Mouse (Mus musculus): ENCODE measurements around the gene Prss28. TPM values are rescaled to one million over a fixed set of nuclear protein-coding genes. Genes with fewer than 3 reads are reported as not detected.

The Prss28 gene
- polyA plus RNA-seq, 1 experiment from 2014 or later, result not detected

GRCm38 (mm10) chr17:25285033-25285432, 23.4 kb upstream of the Prss28 start:
- TF ChIP-seq CTCF (IDR thresholded peaks at IDR 0.05), result peak; percentile 92
- ATAC-seq, result peak; percentile 67
- DNase-seq (ENCODE audit: low read depth, low spot score), result no peak
- H3K27me3 ChIP-seq, result peaks cover 10% of the 10 kb centered on the region
- CTCF ChIA-PET, result interaction anchor here (0.8 to 3.0 kb wide), 5 partner anchors 10 to 136 kb away, joined by 3 to 9 read pairs (median 3); partner anchors contain the start of gene Ube2i
- POLR2A ChIA-PET, result interaction anchor here (1.0 kb wide), 1 partner anchor 12 kb away, joined by 3 read pairs; no protein-coding TSS in a partner anchor
- in situ Hi-C loops (cut with MboI; ENCODE audit: low pct_unique_long_range_greater_than_20kb), result no loop called here

GRCm38 (mm10) chr17:25288842-25289241, 19.6 kb upstream of the Prss28 start:
- TF ChIP-seq CTCF (IDR thresholded peaks at IDR 0.05), result peak; percentile 79
- POLR2A ChIA-PET, result no interaction called here
- no peak for ATAC-seq
- in situ Hi-C loops (cut with MboI; ENCODE audit: low pct_unique_long_range_greater_than_20kb), result no loop called here
- peaks cover 18% of the 10 kb centered on the region for H3K27me3 ChIP-seq
- CTCF ChIA-PET, result interaction anchor here (1.1 kb wide), 1 partner anchor 172 kb away, joined by 4 read pairs; no protein-coding TSS in a partner anchor
- no peak for DNase-seq (ENCODE audit: low read depth, low spot score)

GRCm38 (mm10) chr17:25290411-25290810, 18.0 kb upstream of the Prss28 start:
- ChIA-PET CTCF (no interaction called here), POLR2A (no interaction called here)
- no peak for ATAC-seq
- peaks cover 23% of the 10 kb centered on the region for H3K27me3 ChIP-seq
- in situ Hi-C loops (cut with MboI; ENCODE audit: low pct_unique_long_range_greater_than_20kb), result no loop called here
- no peak for TF ChIP-seq CTCF (IDR thresholded peaks at IDR 0.05)
- DNase-seq (ENCODE audit: low read depth, low spot score), result no peak

GRCm38 (mm10) chr17:25293495-25293894, 15.0 kb upstream of the Prss28 start:
- ChIA-PET CTCF (interaction anchor here (1.1 kb wide), 1 partner anchor 19 kb away, joined by 3 read pairs; the partner anchor contains the start of gene Ube2i), POLR2A (no interaction called here)
- H3K27me3 ChIP-seq, result peaks cover 30% of the 10 kb centered on the region
- in situ Hi-C loops (cut with MboI; ENCODE audit: low pct_unique_long_range_greater_than_20kb), result no loop called here
- no peak for TF ChIP-seq CTCF (IDR thresholded peaks at IDR 0.05)
- no peak for ATAC-seq
- DNase-seq (ENCODE audit: low read depth, low spot score), result no peak

GRCm38 (mm10) chr17:25294111-25294510, 14.3 kb upstream of the Prss28 start:
- ChIA-PET CTCF (no interaction called here), POLR2A (no interaction called here)
- no peak for TF ChIP-seq CTCF (IDR thresholded peaks at IDR 0.05)
- no peak for ATAC-seq
- no peak for DNase-seq (ENCODE audit: low read depth, low spot score)
- in situ Hi-C loops (cut with MboI; ENCODE audit: low pct_unique_long_range_greater_than_20kb), result no loop called here
- peaks cover 35% of the 10 kb centered on the region for H3K27me3 ChIP-seq

- in situ Hi-C loops (cut with MboI; ENCODE audit: low pct_unique_long_range_greater_than_20kb), result no loop called here
- peaks cover 32% of the 10 kb centered on the region for H3K27me3 ChIP-seq
- ATAC-seq (no peak), DNase-seq (ENCODE audit: low read depth, low spot score) (no peak)
- POLR2A ChIA-PET, result no interaction called here
- no peak for TF ChIP-seq CTCF (IDR thresholded peaks at IDR 0.05)
- CTCF ChIA-PET, result interaction anchor here (1.4 kb wide), 1 partner anchor 171 kb away, joined by 3 read pairs; no protein-coding TSS in a partner anchor
Observed at GRCm38 (mm10) chr17:25298094-25298493, 10.4 kb upstream of the Prss28 start, which contains the start of gene Prss34. Gene Prss34 (plus strand): TSS chr17:25298394.

- no peak for TF ChIP-seq CTCF (IDR thresholded peaks at IDR 0.05)
- ATAC-seq (no peak), DNase-seq (ENCODE audit: low read depth, low spot score) (no peak)
- ChIA-PET POLR2A (interaction anchor here (0.7 kb wide), 1 partner anchor 312 kb away, joined by 5 read pairs; no protein-coding TSS in a partner anchor), CTCF (no interaction called here)
- in situ Hi-C loops (cut with MboI; ENCODE audit: low pct_unique_long_range_greater_than_20kb), result no loop called here
- H3K27me3 ChIP-seq, result peaks cover 16% of the 10 kb centered on the region
Observed at GRCm38 (mm10) chr17:25318354-25318753, 9.9 kb downstream of the Prss28 start, which contains the start of gene Prss29. Gene Prss29 (plus strand): TSS chr17:25318654.

GRCm38 (mm10) chr17:25320819-25321218, 12.4 kb downstream of the Prss28 start:
- no peak for DNase-seq (ENCODE audit: low read depth, low spot score)
- in situ Hi-C loops (cut with MboI; ENCODE audit: low pct_unique_long_range_greater_than_20kb), result no loop called here
- TF ChIP-seq CTCF (IDR thresholded peaks at IDR 0.05), result no peak
- peaks cover 16% of the 10 kb centered on the region for H3K27me3 ChIP-seq
- ChIA-PET CTCF (no interaction called here), POLR2A (no interaction called here)
- ATAC-seq, result no peak

- no peak for ATAC-seq
- POLR2A ChIA-PET, result no interaction called here
Observed at GRCm38 (mm10) chr17:25322930-25323329, 14.5 kb downstream of the Prss28 start.

GRCm38 (mm10) chr17:25332321-25332720, 23.9 kb downstream of the Prss28 start:
- in situ Hi-C loops (cut with MboI; ENCODE audit: low pct_unique_long_range_greater_than_20kb), result no loop called here
- TF ChIP-seq CTCF (IDR thresholded peaks at IDR 0.05), result no peak
- ChIA-PET POLR2A (no interaction called here), CTCF (no interaction called here)
- ATAC-seq, result no peak
- DNase-seq (ENCODE audit: low read depth, low spot score), result no peak
- H3K27me3 ChIP-seq, result peaks cover 44% of the 10 kb centered on the region

More at GRCm38 (mm10) chr17:25322930-25323329, 14.5 kb downstream of the Prss28 start:
- H3K27me3 ChIP-seq, result peaks cover 16% of the 10 kb centered on the region
- in situ Hi-C loops (cut with MboI; ENCODE audit: low pct_unique_long_range_greater_than_20kb), result no loop called here
- CTCF ChIA-PET, result no interaction called here
- no peak for DNase-seq (ENCODE audit: low read depth, low spot score)
- no peak for TF ChIP-seq CTCF (IDR thresholded peaks at IDR 0.05)

GRCm38 (mm10) chr17:25333943-25334342, 25.5 kb downstream of the Prss28 start:
- CTCF ChIA-PET, result no interaction called here
- POLR2A ChIA-PET, result no interaction called here
- DNase-seq (ENCODE audit: low read depth, low spot score) (peak; percentile 10), ATAC-seq (no peak)
- in situ Hi-C loops (cut with MboI; ENCODE audit: low pct_unique_long_range_greater_than_20kb), result no loop called here
- H3K27me3 ChIP-seq, result peaks cover 42% of the 10 kb centered on the region
- TF ChIP-seq CTCF (IDR thresholded peaks at IDR 0.05), result peak; percentile 92

- H3K27me3 ChIP-seq, result peaks cover 13% of the 10 kb centered on the region
- ChIA-PET POLR2A (no interaction called here), CTCF (no interaction called here)
- no peak for TF ChIP-seq CTCF (IDR thresholded peaks at IDR 0.05)
- DNase-seq (ENCODE audit: low read depth, low spot score), result no peak
- in situ Hi-C loops (cut with MboI; ENCODE audit: low pct_unique_long_range_greater_than_20kb), result no loop called here
- ATAC-seq, result no peak
Observed at GRCm38 (mm10) chr17:25338218-25338617, 29.8 kb downstream of the Prss28 start.
